Mouse (Mus musculus) thymus, postnatal 25 days (tissue): Measurements from ENCODE around the gene Cox8a.

ENCODE experiments used
- DNase-seq: peaks from one replicate; pipeline ENCODE4 v3.0.0; 2022

Gene Cox8a

GRCm38 (mm10) chr19:7217162-7217925 lies at the start of gene Cox8a:
TSS of gene Cox8a (minus strand) at chr19:7217616.
- peak; percentile 91 for DNase-seq

- DNase-seq = no peak
These were observed 49.0 kb upstream of the Cox8a start for GRCm38 (mm10) chr19:7266421-7266831.

GRCm38 (mm10) chr19:7265478-7266191 lies 48.2 kb upstream of the Cox8a start:
- no peak for DNase-seq

GRCm38 (mm10) chr19:7264766-7265331 lies 47.4 kb upstream of the Cox8a start:
- no peak for DNase-seq

- peak; percentile 86 for DNase-seq
These were observed 46.8 kb upstream of the Cox8a start for GRCm38 (mm10) chr19:7264088-7264765.

GRCm38 (mm10) chr19:7262592-7262991 lies 45.2 kb upstream of the Cox8a start:
- DNase-seq = no peak

- DNase-seq = no peak
These were observed 44.5 kb upstream of the Cox8a start for GRCm38 (mm10) chr19:7261964-7262363.

- no peak for DNase-seq
These were observed 44.1 kb upstream of the Cox8a start for GRCm38 (mm10) chr19:7261476-7261875.

GRCm38 (mm10) chr19:7257881-7258280 lies 40.5 kb upstream of the Cox8a start:
- DNase-seq = no peak

- DNase-seq = no peak
These were observed 28.6 kb upstream of the Cox8a start for GRCm38 (mm10) chr19:7246021-7246420.

- peak; percentile 93 for DNase-seq
These were observed 23.6 kb upstream of the Cox8a start, which contains the start of gene Naa40 for GRCm38 (mm10) chr19:7240782-7241690. TSS of gene Naa40 (minus strand) at chr19:7241183.

GRCm38 (mm10) chr19:7240291-7240690 lies 22.9 kb upstream of the Cox8a start:
- peak; percentile 40 for DNase-seq

- no peak for DNase-seq
These were observed 22.2 kb upstream of the Cox8a start for GRCm38 (mm10) chr19:7239574-7239973.

GRCm38 (mm10) chr19:7236742-7237141 lies 19.3 kb upstream of the Cox8a start:
- DNase-seq = no peak

- DNase-seq = no peak
These were observed 18.6 kb upstream of the Cox8a start for GRCm38 (mm10) chr19:7236011-7236410.

- no peak for DNase-seq
These were observed 18.0 kb upstream of the Cox8a start for GRCm38 (mm10) chr19:7235461-7235860.

- peak; percentile 83 for DNase-seq
These were observed 17.3 kb upstream of the Cox8a start for GRCm38 (mm10) chr19:7234537-7235221.

- no peak for DNase-seq
These were observed 9.1 kb upstream of the Cox8a start for GRCm38 (mm10) chr19:7226511-7226914.

- DNase-seq = no peak
These were observed 7.8 kb upstream of the Cox8a start for GRCm38 (mm10) chr19:7225096-7225690.

- DNase-seq = no peak
These were observed 6.8 kb upstream of the Cox8a start for GRCm38 (mm10) chr19:7224253-7224652.

GRCm38 (mm10) chr19:7223488-7223887 lies 6.1 kb upstream of the Cox8a start:
- no peak for DNase-seq
